Mouse (Mus musculus) embryonic facial prominence, embryonic 11.5 days (tissue): Measurements from ENCODE around the gene Marf1. TPM values are rescaled to one million over a fixed set of nuclear protein-coding genes. Genes with fewer than 3 reads are reported as not detected.

Experiments
- ATAC-seq: fragments of 200-750 bp; cut with Nextera tagmentation; replicated peaks from 2 replicates; pipeline ENCODE4 v1.8.0; 2017; ENCODE audit warnings: low read depth; ENCODE audit not compliant: insufficient number of reproducible peaks, low FRiP score, low TSS enrichment
- DNase-seq: peaks from one replicate; pipeline ENCODE4 v3.0.0-alpha.2; 2015; ENCODE audit warnings: low spot score
- H3K27ac ChIP-seq: fragments of 300-500 bp; sonication (generic); replicated peaks from 2 replicates; pipeline ENCODE4 v1.5.1; 2014; ENCODE audit warnings: mild to moderate bottlenecking, low read depth, low read length, control low read depth
- H3K27me3 ChIP-seq: fragments of 300-500 bp; sonication (generic); 2 replicates; pipeline ENCODE4 v1.6.1; 2014; ENCODE audit warnings: mild to moderate bottlenecking, low read length, moderate library complexity, mixed read lengths; ENCODE audit not compliant: control insufficient read depth, insufficient read depth
- H3K36me3 ChIP-seq: fragments of 300-500 bp; sonication (generic); replicated peaks from 2 replicates; pipeline ENCODE4 v1.6.1; 2014; ENCODE audit warnings: low read depth, mild to moderate bottlenecking, low read length, moderate library complexity, mixed read lengths; ENCODE audit not compliant: control insufficient read depth, insufficient read depth
- H3K4me1 ChIP-seq: fragments of 300-500 bp; sonication (generic); 2 replicates; pipeline ENCODE4 v1.6.1; 2014; ENCODE audit warnings: low read length, mixed read lengths; ENCODE audit not compliant: control insufficient read depth, insufficient read depth
- H3K4me2 ChIP-seq: fragments of 300-500 bp; sonication (generic); 2 replicates; pipeline ENCODE4 v1.6.1; 2014; ENCODE audit warnings: low read depth, mild to moderate bottlenecking, control low read depth, low read length, moderate library complexity
- H3K4me3 ChIP-seq: fragments of 300-500 bp; sonication (generic); 2 replicates; pipeline ENCODE4 v1.5.1; 2014; ENCODE audit warnings: low read depth, low read length, control low read depth
- H3K9ac ChIP-seq: fragments of 300-500 bp; sonication (generic); replicated peaks from 2 replicates; pipeline ENCODE4 v1.6.1; 2014; ENCODE audit warnings: mild to moderate bottlenecking, control low read depth, low read length
- H3K9me3 ChIP-seq: fragments of 300-500 bp; sonication (generic); replicated peaks from 2 replicates; pipeline ENCODE4 v1.6.1; 2016; ENCODE audit warnings: mild to moderate bottlenecking, low read length, inconsistent platforms, mixed read lengths; ENCODE audit not compliant: control insufficient read depth
- WGBS: fragments of 180-500 bp; shearing (Covaris S2); extraction: QIAGEN DNeasy Blood & Tissue Kit; methylation state at CpG from one replicate; pipeline ENCODE4 v1.1.7; 2014; 5-methylcytosine and 5-hydroxymethylcytosine counted together
- polyA plus RNA-seq: library from polyadenylated mRNA; unstranded; fragments of >200 nt; fragmentation: Nextera tagmentation; extraction: Ambion mirVana; gene quantifications from 2 replicates; pipeline ENCODE4 v1.2.1, GENCODE M21; 2014

The Marf1 gene
- polyA plus RNA-seq, 1 experiment from 2014 or later, result 19.1 TPM

- no peak for ATAC-seq
- no peak for DNase-seq
- H3K27ac ChIP-seq, result no peak overlapping the region
- H3K36me3 ChIP-seq, result peaks cover 23% of the 10 kb centered on the region
- H3K9ac ChIP-seq, result no peak overlapping the region
- H3K4me3 ChIP-seq, result no peak overlapping the region
- H3K27me3 ChIP-seq, result no peaks in the 10 kb centered on the region
- H3K4me2 ChIP-seq, result no peak overlapping the region
- H3K9me3 ChIP-seq, result no peaks in the 10 kb centered on the region
- 64% methylated on average over 3 of the region's 3 CpGs for WGBS
- H3K4me1 ChIP-seq, result no peaks in the 10 kb centered on the region
These were observed 14.9 kb upstream of the Marf1 start for GRCm38 (mm10) chr16:14178041-14178440.

DNA sequence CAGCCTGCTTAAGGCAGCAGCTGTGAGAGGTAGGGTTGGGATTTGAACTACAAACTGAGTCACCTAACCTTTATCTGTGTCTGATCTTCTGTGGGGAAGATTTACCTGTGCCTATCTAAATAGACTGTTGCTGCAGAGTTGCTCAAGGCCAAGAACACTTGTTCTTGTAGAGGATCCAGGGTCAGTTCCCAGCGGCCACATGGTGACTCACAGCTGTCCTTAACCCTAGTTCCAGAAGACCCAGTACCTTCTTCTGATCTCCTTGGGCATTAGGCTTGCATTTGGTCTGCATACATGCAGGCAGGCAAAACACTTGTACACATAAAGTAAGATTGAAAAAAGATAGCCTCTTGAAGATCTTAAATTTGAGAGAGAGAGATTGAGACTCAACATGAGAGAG lies 6.6 kb upstream of the Marf1 start:
- DNase-seq (no peak), ATAC-seq (no peak)
- H3K9me3 ChIP-seq, result no peaks in the 10 kb centered on the region
- 86% methylated on average over 1 of the region's 1 CpGs for WGBS
- H3K36me3 ChIP-seq, result peaks cover 18% of the 10 kb centered on the region
- H3K4me1 ChIP-seq, result no peaks in the 10 kb centered on the region
- no peaks in the 10 kb centered on the region for H3K27me3 ChIP-seq
- no peak overlapping the region for H3K4me3 ChIP-seq
- no peak overlapping the region for H3K4me2 ChIP-seq
- H3K27ac ChIP-seq, result no peak overlapping the region
- H3K9ac ChIP-seq, result no peak overlapping the region

- H3K4me1 ChIP-seq, result no peaks in the 10 kb centered on the region; the same call in 1 of the 2 replicates
- DNase-seq (no peak), ATAC-seq (no peak)
- no peak overlapping the region for H3K4me3 ChIP-seq
- 89% methylated on average over 4 of the region's 4 CpGs for WGBS
- no peaks in the 10 kb centered on the region for H3K27me3 ChIP-seq
- H3K9ac ChIP-seq, result no peak overlapping the region
- H3K36me3 ChIP-seq, result peaks cover 9% of the 10 kb centered on the region
- H3K9me3 ChIP-seq, result no peaks in the 10 kb centered on the region
- H3K4me2 ChIP-seq, result no peak overlapping the region
- no peak overlapping the region for H3K27ac ChIP-seq
These were observed 3.3 kb upstream of the Marf1 start for GRCm38 (mm10) chr16:14166490-14166889.

DNA sequence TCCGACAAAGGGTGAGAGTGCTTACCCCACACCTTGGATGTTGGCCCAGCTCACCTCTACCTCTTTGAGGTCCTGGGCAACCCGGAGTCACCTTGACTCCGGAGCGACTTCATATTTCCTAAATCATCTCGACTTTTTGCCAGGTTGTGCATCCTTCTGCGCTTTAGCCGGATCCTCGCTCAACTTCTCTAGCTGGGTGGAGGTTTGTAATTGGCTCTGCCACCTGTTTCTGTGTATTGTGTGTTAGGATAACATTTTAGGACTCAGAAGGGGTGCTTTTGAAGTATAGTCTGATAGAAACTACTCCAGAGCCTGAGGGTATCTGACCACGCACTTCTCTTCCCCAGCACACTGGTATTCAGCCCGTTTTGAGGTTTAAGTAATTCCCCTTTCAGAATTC lies 580 bp upstream of the Marf1 start:
- no peaks in the 10 kb centered on the region for H3K9me3 ChIP-seq
- 2% methylated on average over 10 of the region's 10 CpGs for WGBS
- H3K27ac ChIP-seq, result peak overlapping the region; percentile 86; the same call in 1 of the 2 replicates
- H3K9ac ChIP-seq, result peak overlapping the region; percentile 95
- DNase-seq (peak; percentile 27), ATAC-seq (no peak)
- peak overlapping the region; percentile 58 for H3K4me2 ChIP-seq
- H3K4me3 ChIP-seq, result peak overlapping the region; percentile 78
- H3K4me1 ChIP-seq, result no peaks in the 10 kb centered on the region; the same call in 1 of the 2 replicates
- no peaks in the 10 kb centered on the region for H3K27me3 ChIP-seq
- H3K36me3 ChIP-seq, result no peaks in the 10 kb centered on the region; the same call in 1 of the 2 replicates

DNA sequence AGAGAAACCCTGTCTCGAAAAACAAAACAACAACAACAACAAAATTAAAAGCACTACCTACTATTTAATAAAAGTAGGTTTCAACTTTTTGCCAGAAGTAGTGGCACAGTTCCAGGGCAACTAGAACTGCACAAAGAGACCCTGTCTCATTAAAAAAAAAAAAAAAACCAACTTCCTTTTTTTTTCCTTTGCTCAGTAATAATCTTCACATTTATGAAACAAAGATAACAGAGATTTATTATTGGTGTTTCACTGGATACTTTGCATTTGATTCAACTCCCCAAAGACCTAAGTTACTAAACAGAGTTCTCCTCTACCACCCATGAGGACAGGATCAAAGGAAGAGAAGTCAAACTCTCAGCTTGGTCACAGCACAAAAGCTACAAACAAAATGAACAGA lies 2.2 kb downstream of the Marf1 start:
- Histone ChIP-seq H3K36me3 (no peaks in the 10 kb centered on the region; the same call in 1 of the 2 replicates), H3K27ac (no peak overlapping the region), H3K4me3 (no peak overlapping the region), H3K27me3 (no peaks in the 10 kb centered on the region), H3K4me1 (no peaks in the 10 kb centered on the region; the same call in 1 of the 2 replicates), H3K9ac (no peak overlapping the region), H3K4me2 (no peak overlapping the region), H3K9me3 (no peaks in the 10 kb centered on the region)
- 74% methylated on average over 1 of the region's 1 CpGs for WGBS
- DNase-seq (no peak), ATAC-seq (no peak)

- no peaks in the 10 kb centered on the region; the same call in 1 of the 2 replicates for H3K4me1 ChIP-seq
- ATAC-seq (no peak; the same call in 1 of the 2 replicates), DNase-seq (peak; percentile 90)
- under 1% methylated on average over 10 of the region's 10 CpGs for WGBS
- H3K27me3 ChIP-seq, result no peaks in the 10 kb centered on the region
- H3K27ac ChIP-seq, result peak overlapping the region; percentile 68
- peak overlapping the region; percentile 50 for H3K4me2 ChIP-seq
- H3K9ac ChIP-seq, result peak overlapping the region; percentile 63
- peak overlapping the region; percentile 68 for H3K4me3 ChIP-seq
- H3K36me3 ChIP-seq, result no peaks in the 10 kb centered on the region; the same call in 1 of the 2 replicates
- no peaks in the 10 kb centered on the region for H3K9me3 ChIP-seq
These were observed 3.4 kb downstream of the Marf1 start for GRCm38 (mm10) chr16:14159746-14160131.

- H3K27ac ChIP-seq, result peak overlapping the region; percentile 68
- peak overlapping the region; percentile 80 for H3K9ac ChIP-seq
- H3K4me1 ChIP-seq, result no peaks in the 10 kb centered on the region; the same call in 1 of the 2 replicates
- WGBS, result under 1% methylated on average over 57 of the region's 58 CpGs
- DNase-seq, result peak; percentile 99
- H3K9me3 ChIP-seq, result no peaks in the 10 kb centered on the region
- peak overlapping the region; percentile 68 for H3K4me3 ChIP-seq
- no peaks in the 10 kb centered on the region; the same call in 1 of the 2 replicates for H3K36me3 ChIP-seq
- H3K4me2 ChIP-seq, result peak overlapping the region; percentile 50
- H3K27me3 ChIP-seq, result no peaks in the 10 kb centered on the region
- ATAC-seq, result peak; percentile 91
These were observed 4.0 kb downstream of the Marf1 start for GRCm38 (mm10) chr16:14158936-14159745.

GRCm38 (mm10) chr16:14158536-14158935 lies 4.6 kb downstream of the Marf1 start:
- Histone ChIP-seq H3K4me3 (peak overlapping the region; percentile 68), H3K4me1 (no peaks in the 10 kb centered on the region), H3K27me3 (no peaks in the 10 kb centered on the region), H3K36me3 (no peaks in the 10 kb centered on the region; the same call in 1 of the 2 replicates), H3K27ac (peak overlapping the region; percentile 57; the same call in 1 of the 2 replicates), H3K9me3 (no peaks in the 10 kb centered on the region), H3K4me2 (peak overlapping the region; percentile 36), H3K9ac (peak overlapping the region; percentile 80)
- DNase-seq, result no peak
- no peak for ATAC-seq
- 10% methylated on average over 7 of the region's 7 CpGs for WGBS
